Mouse (Mus musculus) gastrocnemius, adult 18-20 months (tissue): ENCODE measurements around the gene Nudt3. TPM values are rescaled to one million over a fixed set of nuclear protein-coding genes. Genes with fewer than 3 reads are reported as not detected.
A peak's percentile ranks its signal among the peaks of the same experiment; 100 is the strongest.

Experiments
- DNase-seq: peaks from one replicate; pipeline ENCODE4 v3.0.0; 2021; ENCODE audit warnings: low spot score
- total RNA-seq, 2 experiments: library from RNA; stranded (reverse); gene quantifications; 2 replicates each; pipeline ENCODE4 v1.2.3; 2021

Nudt3 gene
- total RNA-seq, 2 experiments from 2014 or later: 249 to 272 TPM

GRCm38 (mm10) chr17:27603036-27603435 lies 20.3 kb downstream of the Nudt3 start:
- DNase-seq: no peak

DNA sequence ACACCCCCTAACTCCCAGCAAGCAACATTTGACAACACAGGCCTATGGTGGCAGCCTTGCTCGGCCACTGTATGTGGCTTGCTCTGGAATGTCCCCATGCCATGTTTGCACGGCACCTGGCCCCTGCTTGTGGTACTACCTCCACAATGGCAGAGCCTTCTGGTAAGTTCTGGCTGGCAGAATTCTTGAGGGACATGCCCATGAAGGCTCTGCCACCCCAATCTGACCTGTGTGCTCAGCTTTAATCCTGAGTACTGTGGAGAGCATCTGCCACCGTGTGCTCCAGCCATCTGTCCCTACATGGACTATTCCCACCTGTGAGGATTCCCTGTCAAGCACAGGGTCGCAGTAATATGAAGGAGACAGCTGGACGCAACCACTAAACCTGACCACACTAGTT lies 22.4 kb downstream of the Nudt3 start:
- no peak for DNase-seq

DNA sequence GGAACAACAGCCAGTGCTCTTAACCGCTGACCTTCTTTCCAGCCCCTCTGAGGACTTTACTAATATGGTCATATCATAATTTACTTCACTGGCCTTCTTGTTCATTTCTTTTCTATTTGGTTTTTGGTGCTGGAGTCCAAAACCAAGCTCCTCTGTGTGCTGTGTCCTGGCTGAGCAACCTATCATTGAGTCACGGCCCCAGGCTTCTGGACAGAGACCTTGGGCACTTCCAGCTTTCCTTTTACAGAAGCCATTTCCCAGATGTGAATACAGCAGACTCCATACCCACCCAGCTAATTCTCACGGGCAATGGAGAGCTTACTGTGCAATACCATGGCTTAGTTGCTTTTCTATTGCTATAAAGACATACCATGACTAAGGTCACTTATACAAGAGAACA lies 23.0 kb downstream of the Nudt3 start:
- no peak for DNase-seq

GRCm38 (mm10) chr17:27596376-27597190 lies 26.7 kb downstream of the Nudt3 start:
- peak; percentile 59 for DNase-seq

GRCm38 (mm10) chr17:27595659-27596375 lies 27.5 kb downstream of the Nudt3 start:
- DNase-seq: no peak

GRCm38 (mm10) chr17:27592565-27592910 lies 30.8 kb downstream of the Nudt3 start:
- DNase-seq: no peak

DNA sequence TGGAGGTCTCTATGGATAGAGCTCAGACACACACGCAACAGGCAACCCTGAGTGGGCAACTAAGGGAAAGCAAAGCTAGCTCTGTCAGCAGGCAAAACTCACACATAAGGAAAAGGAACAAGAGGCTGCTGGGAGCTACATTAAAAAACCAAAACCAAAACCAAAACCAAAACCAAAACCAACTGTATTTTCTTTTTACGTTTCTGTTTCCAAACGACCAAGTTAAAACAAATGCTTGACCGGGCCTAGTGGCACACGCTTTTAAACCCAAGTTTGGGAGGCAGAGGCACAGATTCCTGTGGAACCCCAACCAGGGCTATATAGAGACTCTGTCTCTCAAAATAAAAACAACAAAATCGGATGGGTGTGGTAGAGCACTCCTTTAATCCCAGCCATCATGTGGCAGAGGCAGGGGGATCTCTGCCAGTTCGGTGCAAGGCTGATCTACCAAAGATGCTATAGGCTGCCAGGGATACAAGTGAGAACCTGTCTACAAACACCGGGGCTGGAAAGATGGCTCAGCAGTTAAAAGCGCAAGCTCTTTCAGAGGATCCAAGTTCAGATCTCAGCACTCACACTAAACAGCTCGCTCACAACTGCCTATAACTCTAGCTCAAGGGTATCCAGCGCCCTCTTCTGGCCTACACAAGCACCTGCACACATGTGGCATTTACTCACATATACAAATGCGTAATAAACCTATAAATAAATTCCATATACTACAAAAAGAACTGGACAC lies 31.3 kb downstream of the Nudt3 start:
- no peak for DNase-seq

- DNase-seq: no peak
Observed at GRCm38 (mm10) chr17:27588231-27588630, 35.1 kb downstream of the Nudt3 start.

DNA sequence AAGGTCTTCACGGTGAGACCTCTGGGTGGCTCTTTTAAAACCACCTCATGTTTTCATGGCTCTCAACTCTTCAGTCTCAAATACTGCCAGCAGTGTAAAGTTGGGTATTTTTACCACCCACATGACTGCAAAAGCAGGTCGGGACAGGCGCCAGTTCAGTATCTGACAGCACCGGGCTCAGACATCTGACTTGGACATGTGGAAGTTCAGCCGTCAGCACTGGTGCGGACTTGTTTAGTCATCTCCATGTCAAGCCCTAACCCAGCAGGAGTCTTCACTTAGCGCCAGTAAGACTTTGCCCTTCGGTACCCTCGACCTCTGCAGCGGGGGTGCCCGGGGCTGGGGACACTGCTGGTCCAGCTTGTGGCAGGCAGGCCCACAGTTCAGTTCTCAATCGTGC lies 36.0 kb downstream of the Nudt3 start:
- DNase-seq: peak; percentile 83

DNA sequence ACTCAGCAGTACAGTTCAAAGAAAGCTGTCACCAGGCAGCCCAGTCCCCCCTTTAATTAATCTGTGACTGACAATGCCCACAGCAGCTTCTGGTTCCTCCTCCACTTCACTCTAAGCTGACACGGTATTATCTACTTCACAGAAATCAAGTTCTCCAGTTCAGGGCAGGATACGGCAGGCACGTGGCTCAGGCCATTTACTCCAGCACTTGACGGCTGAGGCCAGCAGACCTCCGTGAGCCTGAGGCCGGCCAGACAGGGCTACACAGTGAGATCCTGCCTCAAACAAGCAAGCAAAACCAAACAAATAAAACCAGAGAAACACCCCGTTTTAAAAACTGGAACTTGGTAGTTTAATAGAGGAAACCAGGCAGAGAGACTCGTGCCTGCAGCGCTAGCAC lies 36.6 kb downstream of the Nudt3 start:
- DNase-seq: peak; percentile 49

GRCm38 (mm10) chr17:27583185-27583894 lies 40.0 kb downstream of the Nudt3 start:
- no peak for DNase-seq

GRCm38 (mm10) chr17:27580392-27581068 lies 42.8 kb downstream of the Nudt3 start:
- no peak for DNase-seq

DNA sequence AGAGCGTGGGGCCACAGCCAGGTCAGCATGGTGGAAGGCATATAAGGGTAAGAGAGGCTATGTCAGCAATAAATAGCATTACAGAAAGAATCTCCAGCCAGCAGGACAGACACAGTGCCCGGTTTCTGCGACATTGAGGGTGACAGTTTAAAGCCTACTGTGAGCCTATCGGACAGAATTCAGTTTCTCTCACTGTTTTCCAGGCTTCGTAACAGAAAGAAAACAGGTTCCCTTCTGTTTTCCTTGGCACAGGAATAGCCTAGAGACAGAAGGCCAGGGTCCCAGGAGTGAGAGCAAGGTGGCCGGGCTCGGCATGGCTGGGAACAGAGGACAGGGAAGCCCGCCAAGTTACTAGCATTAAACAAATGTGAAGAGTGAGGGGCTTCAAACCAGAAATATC lies 43.5 kb downstream of the Nudt3 start:
- no peak for DNase-seq

DNA sequence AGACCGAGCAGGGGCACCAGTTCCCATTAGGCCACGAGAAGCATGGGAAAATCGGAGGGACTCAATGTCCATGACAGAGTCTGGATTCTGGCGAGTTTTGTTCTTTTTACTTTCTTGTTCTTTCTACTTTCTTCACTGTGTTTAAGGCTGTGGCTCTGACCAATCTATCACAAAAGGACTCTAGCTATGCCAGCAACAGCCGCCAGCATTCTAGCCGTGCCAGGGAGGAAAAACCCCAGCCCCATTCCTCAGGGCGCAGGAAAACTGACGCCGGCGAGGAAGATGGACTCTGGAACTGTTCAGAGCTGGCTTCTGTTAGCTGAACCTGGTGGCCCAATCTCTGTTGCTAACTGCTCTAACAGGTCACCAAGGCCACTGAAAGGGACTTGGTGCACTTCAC lies 44.8 kb downstream of the Nudt3 start:
- no peak for DNase-seq

DNA sequence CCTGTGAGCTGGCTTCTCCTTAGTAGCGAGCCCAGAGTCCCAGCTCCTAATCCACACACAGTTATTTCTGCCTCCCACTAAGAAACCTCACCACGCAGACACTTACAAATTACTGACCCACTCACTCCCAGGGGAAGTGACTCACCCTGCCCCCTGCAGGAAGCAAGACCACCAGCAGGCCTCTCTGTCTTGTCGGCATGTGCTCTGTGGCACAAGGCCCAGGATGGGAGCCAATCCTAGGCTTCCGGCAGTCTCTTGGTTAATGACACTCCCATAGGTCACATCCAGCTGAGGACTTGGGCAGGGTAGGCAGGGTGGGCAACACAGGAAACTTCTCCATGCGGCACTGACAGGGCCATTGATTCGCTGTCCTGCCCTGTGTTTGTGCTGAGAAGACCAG lies 45.8 kb downstream of the Nudt3 start:
- no peak for DNase-seq

- no peak for DNase-seq
Observed at GRCm38 (mm10) chr17:27576056-27576455, 47.2 kb downstream of the Nudt3 start.

DNA sequence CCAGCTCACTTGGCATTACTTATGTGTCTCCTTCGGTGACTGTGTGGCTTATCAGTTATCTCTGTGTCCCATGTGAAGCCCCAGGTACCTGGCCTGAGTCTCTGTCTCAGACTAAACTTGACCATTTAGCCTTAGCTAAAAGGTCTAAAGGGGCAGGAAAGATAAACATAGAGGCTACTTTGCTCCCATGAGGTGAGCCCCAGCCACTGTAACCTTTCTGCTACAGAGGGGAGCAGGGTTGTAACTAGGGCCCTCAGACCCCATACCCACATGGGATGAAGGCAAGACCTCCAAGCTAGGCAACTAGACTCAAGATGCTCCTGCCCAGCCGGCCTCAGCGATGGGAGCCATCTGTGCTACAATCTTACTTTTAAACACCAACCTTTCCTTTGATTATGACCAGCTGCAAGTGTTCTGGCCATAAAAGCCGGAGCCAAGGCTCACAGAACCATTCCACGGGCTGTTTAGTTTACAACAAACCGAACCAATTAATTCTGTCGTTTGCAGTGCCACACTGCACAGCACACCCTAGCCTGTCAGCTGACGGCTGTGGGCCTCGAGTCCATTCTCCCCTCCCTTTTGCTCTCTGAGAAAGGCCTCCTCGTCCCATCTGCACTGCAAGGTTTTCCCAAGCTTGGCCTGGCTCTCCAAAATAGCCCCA lies 48.0 kb downstream of the Nudt3 start:
- DNase-seq: no peak

DNA sequence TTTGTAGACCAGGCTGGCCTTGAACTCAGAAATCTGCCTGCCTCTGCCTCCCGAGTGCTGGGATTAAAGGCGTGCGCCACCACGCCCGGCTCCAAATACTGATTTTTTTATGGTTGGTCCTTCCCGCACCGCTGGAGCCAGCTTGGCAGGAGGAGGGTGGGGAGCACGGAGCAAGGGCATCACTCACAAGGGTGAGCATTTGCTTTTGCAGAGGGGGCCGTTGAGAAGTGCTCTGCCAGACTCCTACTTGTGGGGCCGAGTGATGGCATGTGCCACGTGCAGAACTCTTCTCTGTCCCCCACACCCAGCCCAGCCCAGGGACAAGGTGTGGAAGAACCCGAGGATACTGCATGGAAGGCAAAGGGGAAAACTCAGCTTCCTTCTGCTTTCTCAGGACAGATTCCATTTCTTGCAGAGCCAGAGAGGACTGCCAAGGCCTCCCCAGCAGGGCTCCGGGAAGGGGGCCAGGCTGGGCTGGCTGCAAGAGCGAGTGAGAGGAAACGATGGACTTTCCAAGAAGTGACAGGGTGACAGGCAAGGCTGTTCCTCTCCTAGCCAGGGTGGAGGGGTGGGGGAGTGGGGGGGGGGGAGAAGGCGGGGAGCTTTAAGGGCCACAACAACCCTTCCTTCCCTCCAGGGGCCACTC lies 48.7 kb downstream of the Nudt3 start:
- peak; percentile 87 for DNase-seq

DNA sequence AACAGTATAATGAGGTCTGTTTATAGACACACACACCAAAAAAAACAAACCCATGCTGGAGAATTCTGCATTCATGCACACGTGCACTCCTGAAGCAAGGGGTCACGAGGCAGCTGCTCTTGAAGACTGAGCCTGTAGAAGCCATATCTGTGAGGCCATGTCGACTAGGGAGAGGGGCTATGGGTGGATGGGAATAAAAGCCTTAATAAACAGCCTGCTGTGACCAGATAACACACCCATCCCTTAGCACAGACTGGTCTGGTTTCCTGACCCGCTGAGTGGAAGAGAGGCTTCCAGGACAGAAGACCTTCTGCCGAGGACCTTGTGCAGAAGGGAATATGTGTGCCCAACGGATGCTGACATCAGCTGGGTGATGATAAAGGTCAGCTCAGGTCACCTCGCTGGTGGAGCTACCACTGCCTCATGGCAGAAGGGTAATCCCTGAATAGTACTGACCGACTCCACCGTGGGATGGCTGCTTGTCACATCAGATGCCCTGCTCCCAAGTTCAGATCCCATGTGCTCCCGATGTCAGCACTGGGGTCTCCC lies 49.4 kb downstream of the Nudt3 start:
- no peak for DNase-seq

DNA sequence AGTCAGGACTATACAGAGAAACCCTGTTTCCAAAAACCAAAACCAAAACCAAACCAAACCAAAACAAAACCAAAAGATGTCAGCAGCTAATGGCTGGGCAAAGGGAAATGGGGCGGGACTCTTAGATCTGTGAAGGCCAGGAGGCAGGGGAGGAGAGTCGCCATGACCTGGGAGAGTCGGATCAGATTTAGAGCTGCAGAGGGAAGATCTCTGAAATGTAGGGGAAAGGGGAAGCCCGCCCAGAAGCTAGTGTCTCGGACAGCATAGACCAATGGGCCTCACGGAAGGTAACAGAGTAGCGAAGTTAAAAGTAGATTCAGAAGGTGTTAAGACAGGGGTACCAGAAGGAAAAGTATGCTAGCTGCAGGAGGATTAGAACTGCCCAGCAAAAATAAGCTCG lies 52.0 kb downstream of the Nudt3 start:
- DNase-seq: no peak
